Mouse (Mus musculus) lung, embryonic 15.5 days (tissue): ENCODE measurements around the gene Gm11733. TPM values are rescaled to one million over a fixed set of nuclear protein-coding genes. Genes with fewer than 3 reads are reported as not detected.

Experiments used
- ATAC-seq: fragments of 200-750 bp; cut with Nextera tagmentation; 2 replicates; pipeline ENCODE4 v1.8.0; 2017; ENCODE audit warnings: moderate number of reproducible peaks, borderline replicate concordance; ENCODE audit not compliant: low FRiP score, low TSS enrichment; ENCODE audit errors: extremely low read depth
- H3K27ac ChIP-seq: fragments of 300-500 bp; sonication (generic); 2 replicates; pipeline ENCODE4 v1.5.1; 2015; ENCODE audit warnings: moderate library complexity, mild to moderate bottlenecking, inconsistent platforms
- H3K27me3 ChIP-seq: fragments of 300-500 bp; sonication (generic); 2 replicates; pipeline ENCODE4 v1.6.1; 2015; ENCODE audit warnings: inconsistent platforms
- H3K36me3 ChIP-seq: fragments of 300-500 bp; sonication (generic); 2 replicates; pipeline ENCODE4 v1.6.1; 2015; ENCODE audit warnings: inconsistent platforms
- H3K4me1 ChIP-seq: fragments of 300-500 bp; sonication (generic); 2 replicates; pipeline ENCODE4 v1.6.1; 2015; ENCODE audit warnings: inconsistent platforms
- H3K4me2 ChIP-seq: fragments of 300-500 bp; sonication (generic); 2 replicates; pipeline ENCODE4 v1.6.1; 2015; ENCODE audit warnings: inconsistent platforms, mild to moderate bottlenecking, moderate library complexity
- H3K4me3 ChIP-seq: fragments of 300-500 bp; sonication (generic); 2 replicates; pipeline ENCODE4 v1.5.1; 2015; ENCODE audit warnings: mild to moderate bottlenecking, inconsistent platforms
- H3K9ac ChIP-seq: fragments of 300-500 bp; sonication (generic); 2 replicates; pipeline ENCODE4 v1.6.1; 2015; ENCODE audit warnings: inconsistent platforms
- H3K9me3 ChIP-seq: fragments of 300-500 bp; sonication (generic); 2 replicates; pipeline ENCODE4 v1.6.1; 2016; ENCODE audit warnings: inconsistent platforms
- WGBS: fragments of 180-500 bp; shearing (Covaris S2); methylation state at CpG from one replicate; pipeline ENCODE4 v1.1.7; 2015; 5-methylcytosine and 5-hydroxymethylcytosine counted together
- polyA plus RNA-seq: library from polyadenylated mRNA; unstranded; fragments of >200 nt; fragmentation: Nextera tagmentation; extraction: Ambion mirVana; gene quantifications from 2 replicates; pipeline ENCODE4 v1.2.1, GENCODE M21; 2015

Gene Gm11733
- polyA plus RNA-seq, 1 experiment from 2014 or later = 0.06 TPM

- 20% methylated on average over 13 of the region's 13 CpGs for WGBS
- Histone ChIP-seq H3K4me3 (no peak overlapping the region), H3K4me1 (peaks cover 27% of the 10 kb centered on the region), H3K9me3 (no peaks in the 10 kb centered on the region), H3K36me3 (no peaks in the 10 kb centered on the region), H3K9ac (no peak overlapping the region), H3K27ac (no peak overlapping the region), H3K27me3 (0 out of 2 replicates have a peak, but pooled peaks cover 5% of the 10 kb centered on the region), H3K4me2 (no peak overlapping the region)
- ATAC-seq = no peak
These were observed 5.0 kb upstream of the Gm11733 start for GRCm38 (mm10) chr11:117479007-117479719.

GRCm38 (mm10) chr11:117479746-117480145 lies 4.4 kb upstream of the Gm11733 start:
- 58% methylated on average over 12 of the region's 12 CpGs for WGBS
- no peak for ATAC-seq
- H3K4me3 ChIP-seq = no peak overlapping the region
- H3K36me3 ChIP-seq = no peaks in the 10 kb centered on the region
- H3K27ac ChIP-seq = no peak overlapping the region
- no peak overlapping the region for H3K9ac ChIP-seq
- no peak overlapping the region for H3K4me2 ChIP-seq
- H3K27me3 ChIP-seq = 0 out of 2 replicates have a peak, but pooled peaks cover 5% of the 10 kb centered on the region
- peaks cover 27% of the 10 kb centered on the region for H3K4me1 ChIP-seq
- no peaks in the 10 kb centered on the region for H3K9me3 ChIP-seq

DNA sequence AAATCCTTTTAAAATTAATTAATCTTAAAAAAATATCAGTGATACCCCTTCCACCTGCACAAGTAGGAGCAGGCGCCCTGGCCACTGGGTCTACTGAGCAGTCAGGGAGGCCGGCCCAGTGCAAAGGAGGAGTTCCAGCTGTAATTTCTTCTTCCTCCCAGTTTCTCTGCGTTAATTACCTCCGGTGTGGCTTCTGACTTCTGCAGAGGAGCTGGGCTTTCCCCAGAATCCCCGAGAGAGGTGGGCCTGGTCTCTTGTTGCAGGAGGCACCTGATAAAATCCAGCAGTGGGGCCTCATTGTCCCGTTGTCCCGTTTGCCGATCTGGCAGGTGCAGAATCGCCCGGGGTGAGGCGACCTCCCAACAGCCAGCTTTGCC lies 1.9 kb upstream of the Gm11733 start:
- WGBS = 7% methylated on average over 11 of the region's 11 CpGs
- H3K9me3 ChIP-seq = no peaks in the 10 kb centered on the region
- no peaks in the 10 kb centered on the region for H3K36me3 ChIP-seq
- peak overlapping the region; percentile 80 for H3K27ac ChIP-seq
- H3K4me2 ChIP-seq = peak overlapping the region; percentile 75
- peak overlapping the region; percentile 38 for H3K9ac ChIP-seq
- ATAC-seq = no peak
- 0 out of 2 replicates have a peak, but pooled peaks cover 5% of the 10 kb centered on the region for H3K27me3 ChIP-seq
- peak overlapping the region; percentile 29 for H3K4me3 ChIP-seq
- H3K4me1 ChIP-seq = peaks cover 27% of the 10 kb centered on the region

GRCm38 (mm10) chr11:117482677-117483511 lies 1.3 kb upstream of the Gm11733 start:
- ATAC-seq = peak; percentile 61
- Histone ChIP-seq H3K4me1 (peaks cover 27% of the 10 kb centered on the region), H3K36me3 (no peaks in the 10 kb centered on the region), H3K27me3 (0 out of 2 replicates have a peak, but pooled peaks cover 5% of the 10 kb centered on the region), H3K9me3 (no peaks in the 10 kb centered on the region), H3K4me3 (peak overlapping the region; percentile 29), H3K27ac (peak overlapping the region; percentile 80), H3K4me2 (peak overlapping the region; percentile 75), H3K9ac (peak overlapping the region; percentile 38)
- WGBS = 1% methylated on average over 25 of the region's 26 CpGs

DNA sequence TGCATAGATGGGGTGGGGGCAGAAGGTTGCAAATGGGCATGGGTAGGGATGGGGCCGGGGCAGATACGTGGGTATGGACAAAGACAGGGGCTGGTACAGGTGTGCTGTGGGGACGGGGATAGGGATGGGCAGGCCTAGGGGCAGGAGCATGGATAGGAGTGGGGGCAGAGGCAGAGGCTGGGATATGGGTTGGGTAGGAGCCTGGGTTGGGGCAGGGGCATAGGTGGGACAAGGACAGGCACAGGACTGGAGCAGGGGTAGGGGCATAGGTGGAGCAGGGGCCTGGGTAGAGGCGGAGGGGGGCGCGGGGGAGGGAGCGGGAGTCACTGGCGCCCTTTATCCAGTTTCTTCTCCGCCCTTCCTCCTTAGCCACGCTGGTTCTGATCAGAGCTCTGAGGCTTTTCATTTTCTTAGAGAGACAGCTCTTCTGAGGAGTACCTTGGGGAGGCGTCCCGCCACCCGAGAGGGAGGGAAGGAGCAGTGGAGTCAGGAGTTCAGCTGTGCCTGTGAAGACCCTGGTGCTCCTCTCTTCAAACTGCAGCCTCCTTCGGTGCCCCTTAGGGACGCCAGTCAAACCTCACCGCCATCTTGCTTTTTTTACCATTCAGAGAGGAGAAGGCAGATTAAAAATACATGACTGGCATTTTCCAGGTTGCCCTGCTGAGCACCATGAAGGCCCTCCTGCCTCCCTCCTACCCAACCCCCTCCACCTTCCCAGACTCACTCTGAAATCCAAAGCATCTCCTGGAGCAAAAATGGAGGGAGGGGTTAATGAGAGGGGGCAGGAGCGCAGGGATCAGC lies 7.4 kb downstream of the Gm11733 start:
- Histone ChIP-seq H3K9me3 (no peaks in the 10 kb centered on the region), H3K4me1 (no peaks in the 10 kb centered on the region), H3K4me2 (no peak overlapping the region), H3K4me3 (no peak overlapping the region), H3K9ac (no peak overlapping the region), H3K27ac (no peak overlapping the region), H3K27me3 (peaks cover 11% of the 10 kb centered on the region), H3K36me3 (no peaks in the 10 kb centered on the region)
- WGBS = 77% methylated on average over 17 of the region's 17 CpGs
- ATAC-seq = no peak

DNA sequence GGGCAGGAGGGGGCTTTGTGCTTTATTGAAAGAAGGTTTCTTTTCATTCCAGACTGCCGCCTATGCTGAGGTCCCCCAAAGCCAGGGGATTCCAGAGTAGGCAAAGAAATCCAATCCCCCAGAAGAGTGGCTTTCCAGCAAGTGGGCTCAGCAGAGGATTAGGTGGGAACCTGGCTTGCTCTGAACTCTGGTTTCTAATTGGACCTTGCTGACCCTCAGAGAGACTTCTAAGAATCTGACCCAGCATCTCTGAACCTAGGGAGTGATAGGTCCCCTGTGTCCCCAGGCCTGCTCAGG lies 8.0 kb downstream of the Gm11733 start:
- WGBS = 60% methylated on average over 1 of the region's 1 CpGs
- Histone ChIP-seq H3K4me2 (no peak overlapping the region), H3K4me1 (peaks cover 4% of the 10 kb centered on the region), H3K36me3 (no peaks in the 10 kb centered on the region), H3K27ac (no peak overlapping the region), H3K4me3 (no peak overlapping the region), H3K27me3 (peaks cover 11% of the 10 kb centered on the region), H3K9ac (no peak overlapping the region), H3K9me3 (no peaks in the 10 kb centered on the region)
- ATAC-seq = no peak

DNA sequence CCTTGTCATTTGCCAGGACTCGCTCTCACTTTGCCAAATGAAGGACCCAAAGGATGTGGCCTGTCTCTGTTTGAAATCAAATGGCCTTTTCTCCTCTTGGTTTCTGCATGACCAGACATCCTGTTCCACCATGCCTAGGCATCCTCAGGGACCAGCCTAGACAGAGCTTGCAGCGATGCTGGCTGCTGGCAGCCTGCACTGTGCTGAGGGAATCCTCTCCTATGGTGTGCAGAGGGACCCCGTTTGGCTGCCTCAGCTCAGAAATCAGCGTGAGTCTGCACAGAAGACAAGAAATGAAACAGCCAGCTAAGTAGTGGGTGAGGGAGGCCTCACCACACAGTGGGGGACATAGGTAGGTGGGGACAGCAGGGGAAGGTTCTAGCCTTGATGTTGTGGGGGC lies 12.6 kb downstream of the Gm11733 start:
- no peaks in the 10 kb centered on the region for H3K9me3 ChIP-seq
- H3K27me3 ChIP-seq = peaks cover 11% of the 10 kb centered on the region
- H3K4me1 ChIP-seq = peaks cover 19% of the 10 kb centered on the region
- H3K9ac ChIP-seq = no peak overlapping the region
- H3K27ac ChIP-seq = peak overlapping the region; percentile 69; the same call in 1 of the 2 replicates
- no peak overlapping the region for H3K4me3 ChIP-seq
- no peaks in the 10 kb centered on the region for H3K36me3 ChIP-seq
- H3K4me2 ChIP-seq = no peak overlapping the region; the same call in 1 of the 2 replicates
- ATAC-seq = no peak
- 48% methylated on average over 4 of the region's 4 CpGs for WGBS

GRCm38 (mm10) chr11:117497256-117498136 lies 13.3 kb downstream of the Gm11733 start:
- Histone ChIP-seq H3K27me3 (peaks cover 11% of the 10 kb centered on the region), H3K4me2 (peak overlapping the region; percentile 42), H3K4me3 (peak overlapping the region; percentile 17; the same call in 1 of the 2 replicates), H3K27ac (peak overlapping the region; percentile 69), H3K9ac (no peak overlapping the region), H3K4me1 (peaks cover 19% of the 10 kb centered on the region), H3K9me3 (no peaks in the 10 kb centered on the region), H3K36me3 (no peaks in the 10 kb centered on the region)
- 7% methylated on average over 16 of the region's 16 CpGs for WGBS
- ATAC-seq = peak; percentile 95

DNA sequence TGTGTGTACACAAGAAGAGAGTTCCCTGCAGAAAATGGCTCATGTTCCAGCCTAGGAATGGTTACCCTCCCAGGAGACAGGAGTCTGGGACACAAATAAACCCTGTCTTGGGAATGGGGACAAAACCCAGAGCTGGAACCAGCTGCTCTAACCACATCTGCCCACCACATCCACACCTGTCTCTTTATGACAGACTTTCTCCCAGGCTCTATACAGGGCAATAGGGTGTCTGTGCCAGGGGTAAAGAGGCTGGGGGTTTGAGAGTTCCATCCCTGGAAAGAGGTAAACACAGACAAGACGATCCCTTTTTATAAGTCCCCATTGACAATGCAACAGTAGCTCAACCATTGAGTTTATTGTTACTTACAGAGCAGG lies 14.0 kb downstream of the Gm11733 start:
- peaks cover 19% of the 10 kb centered on the region for H3K4me1 ChIP-seq
- no peaks in the 10 kb centered on the region for H3K9me3 ChIP-seq
- H3K27ac ChIP-seq = peak overlapping the region; percentile 69
- peaks cover 11% of the 10 kb centered on the region for H3K27me3 ChIP-seq
- H3K4me3 ChIP-seq = no peak overlapping the region
- WGBS = 31% methylated on average over 1 of the region's 1 CpGs
- ATAC-seq = peak; percentile 46; the same call in 1 of the 2 replicates
- H3K36me3 ChIP-seq = no peaks in the 10 kb centered on the region
- H3K9ac ChIP-seq = no peak overlapping the region
- H3K4me2 ChIP-seq = peak overlapping the region; percentile 42; the same call in 1 of the 2 replicates

DNA sequence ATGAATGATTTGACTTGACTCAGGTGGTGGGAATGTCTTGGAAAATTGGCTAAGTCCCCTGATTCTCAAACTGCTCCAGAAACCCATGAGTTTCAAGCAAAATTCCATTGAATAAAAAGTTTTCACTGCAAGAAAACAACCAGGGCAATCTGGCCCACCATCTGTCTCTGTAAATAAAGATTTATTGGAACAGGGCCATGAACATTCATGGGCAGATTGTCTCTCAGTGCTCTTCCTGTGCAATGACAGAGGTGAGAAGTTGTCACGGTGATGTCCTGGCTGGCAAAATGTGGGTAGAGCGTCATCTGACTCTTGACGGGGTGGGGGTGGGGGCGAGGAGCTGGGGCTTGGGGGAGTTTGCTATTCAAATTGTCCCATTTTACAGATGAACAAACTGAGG lies 24.8 kb downstream of the Gm11733 start:
- H3K9ac ChIP-seq = no peak overlapping the region
- H3K4me3 ChIP-seq = no peak overlapping the region
- 86% methylated on average over 4 of the region's 4 CpGs for WGBS
- H3K4me1 ChIP-seq = no peaks in the 10 kb centered on the region
- no peak for ATAC-seq
- H3K9me3 ChIP-seq = no peaks in the 10 kb centered on the region
- H3K36me3 ChIP-seq = no peaks in the 10 kb centered on the region
- no peak overlapping the region for H3K4me2 ChIP-seq
- H3K27ac ChIP-seq = no peak overlapping the region
- no peaks in the 10 kb centered on the region for H3K27me3 ChIP-seq
